Mouse (Mus musculus) gastrocnemius, adult 2 months (tissue): ENCODE results near the gene Olfr875. TPM values are rescaled to one million over a fixed set of nuclear protein-coding genes. Genes with fewer than 3 reads are reported as not detected.

Source experiments
- DNase-seq: peaks from one replicate; pipeline ENCODE4 v3.0.0; 2022
- H3K27ac ChIP-seq: fragments of 200-600 bp; 2 replicates; pipeline ENCODE4 v1.8.1; 2022; ENCODE audit warnings: mild to moderate bottlenecking
- H3K4me3 ChIP-seq: fragments of 200-600 bp; 2 replicates; pipeline ENCODE4 v1.8.1; 2022; ENCODE audit warnings: mild to moderate bottlenecking, moderate library complexity
- CTCF ChIP-seq: fragments of 200-600 bp; IDR thresholded peaks from 2 replicates; pipeline ENCODE4 v1.8.1; 2022; ENCODE audit warnings: antibody characterized with exemption, mild to moderate bottlenecking, moderate library complexity
- intact Hi-C: fragments of 180-260 bp; cut with DNase I; formaldehyde crosslinking; loops from one replicate; pipeline ENCODE4 v1.15.1; 2025
- total RNA-seq, 2 experiments: library from RNA; stranded (reverse); gene quantifications; 2 replicates each; pipeline ENCODE4 v1.2.3; 2021

Gene Olfr875
- total RNA-seq, 2 experiments from 2014 or later = not detected

GRCm38 (mm10) chr9:37802731-37803130, 31.1 kb downstream of the Olfr875 start, which contains the start of gene Olfr876:
Gene Olfr876 (plus strand): TSS chr9:37803031.
- H3K27ac ChIP-seq = no peak within 1 kb of the TSS
- intact Hi-C loops = no loop called here
- H3K4me3 ChIP-seq = no peak within 1 kb of the TSS
- no peak for TF ChIP-seq CTCF
- DNase-seq = no peak

GRCm38 (mm10) chr9:37807235-37807634, 35.6 kb downstream of the Olfr875 start:
- no peak for TF ChIP-seq CTCF
- Histone ChIP-seq H3K4me3 (no peak overlapping the region), H3K27ac (no peak overlapping the region)
- no peak for DNase-seq
- intact Hi-C loops = no loop called here

GRCm38 (mm10) chr9:37808456-37808855, 36.8 kb downstream of the Olfr875 start:
- Histone ChIP-seq H3K27ac (no peak overlapping the region), H3K4me3 (no peak overlapping the region)
- intact Hi-C loops = no loop called here
- DNase-seq = no peak
- no peak for TF ChIP-seq CTCF

DNA sequence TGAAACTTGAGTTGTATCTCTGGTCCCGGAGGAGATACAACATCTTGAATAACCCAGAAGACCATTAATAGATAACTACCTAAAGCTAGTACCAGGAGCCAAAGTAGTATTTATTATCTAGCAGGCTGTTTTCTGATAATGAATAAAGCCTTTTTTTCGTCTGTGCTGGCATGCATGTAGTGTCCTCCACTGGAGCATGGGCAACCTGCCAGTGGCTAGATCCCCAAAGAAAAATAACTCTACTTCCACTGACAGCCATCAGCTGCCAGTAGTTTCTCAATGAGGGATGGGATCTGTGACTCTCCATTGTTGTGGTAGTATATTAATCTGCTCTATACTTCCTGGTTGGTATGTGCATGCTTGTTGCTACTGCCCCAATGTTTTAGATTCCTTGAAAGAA, 37.3 kb downstream of the Olfr875 start:
- DNase-seq = no peak
- TF ChIP-seq CTCF = no peak
- Histone ChIP-seq H3K4me3 (no peak overlapping the region), H3K27ac (no peak overlapping the region)
- intact Hi-C loops = no loop called here

DNA sequence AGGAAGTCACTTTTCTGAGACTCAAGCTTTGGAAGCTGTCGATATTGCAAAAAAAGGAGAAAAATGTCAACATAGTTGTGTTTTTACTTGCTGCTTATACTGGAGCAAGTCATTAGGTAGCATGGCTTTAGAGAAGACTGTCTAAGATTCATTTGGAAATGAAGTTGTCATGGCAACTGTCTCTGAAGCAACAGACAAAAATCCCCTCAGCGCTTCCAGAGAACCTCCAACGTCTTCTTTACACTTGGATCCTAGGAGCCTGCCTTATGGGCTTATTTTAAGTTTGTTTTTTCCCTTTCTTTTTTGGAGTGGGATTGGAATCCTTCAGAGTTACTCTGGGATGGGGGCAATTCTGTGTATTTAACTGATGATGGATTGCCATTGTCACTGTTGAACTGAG, 43.0 kb downstream of the Olfr875 start:
- no peak for TF ChIP-seq CTCF
- intact Hi-C loops = no loop called here
- DNase-seq = no peak
- H3K27ac ChIP-seq = no peak overlapping the region
- no peak overlapping the region for H3K4me3 ChIP-seq

Other genes with a start within 250 kb of the Olfr875 start
- 10 to 100 TPM; 20.5 to 29.9 TPM for gene Esam, start 243.8 kb upstream of the Olfr875 start, total RNA-seq
- gene Vsig2, start 232.6 kb upstream of the Olfr875 start, total RNA-seq = 1 to 10 TPM; 2.6 to 3.2 TPM
- under 1 TPM; 0.23 to 0.42 TPM for gene Nrgn, start 219.0 kb upstream of the Olfr875 start, total RNA-seq
- gene Siae, start 216.2 kb upstream of the Olfr875 start, total RNA-seq = 1 to 10 TPM; 4.1 to 4.6 TPM
- gene Spa17, start 158.1 kb upstream of the Olfr875 start, total RNA-seq = 1 to 10 TPM; 3.1 to 4.1 TPM
- gene Tbrg1, start 114.5 kb upstream of the Olfr875 start, total RNA-seq = 10 to 100 TPM; 29.3 to 31.7 TPM
- not detected for gene Panx3, start 102.6 kb upstream of the Olfr875 start, total RNA-seq
- gene Olfr160, start 55.6 kb upstream of the Olfr875 start, total RNA-seq = not detected
- not detected for gene Olfr874, start 26.8 kb upstream of the Olfr875 start, total RNA-seq
- not detected for gene Olfr876, start 31.2 kb downstream of the Olfr875 start, total RNA-seq
- not detected for gene Olfr877, start 82.4 kb downstream of the Olfr875 start, total RNA-seq
- gene Olfr145, start 124.9 kb downstream of the Olfr875 start, total RNA-seq = not detected
- not detected for gene Olfr878, start 146.0 kb downstream of the Olfr875 start, total RNA-seq
- gene Olfr881, start 220.0 kb downstream of the Olfr875 start, total RNA-seq = not detected